Mouse (Mus musculus) G1E (cell line): ENCODE results near the gene Rgcc. TPM values are rescaled to one million over a fixed set of nuclear protein-coding genes. Genes with fewer than 3 reads are reported as not detected.

Source experiments
- ATAC-seq: 2 replicates; pipeline ENCODE4 v1.8.0; 2016; ENCODE audit warnings: mild to moderate bottlenecking; ENCODE audit not compliant: insufficient number of reproducible peaks, poor library complexity, low FRiP score, severe bottlenecking; ENCODE audit errors: extremely low read depth
- DNase-seq: peaks from one replicate; pipeline ENCODE4 v3.0.0; 2012; ENCODE audit warnings: low spot score
- H3K27me3 ChIP-seq: 2 replicates; pipeline ENCODE4 v1.6.1; 2012; ENCODE audit warnings: mild to moderate bottlenecking, low read length, inconsistent platforms; ENCODE audit not compliant: insufficient read depth
- H3K36me3 ChIP-seq: replicated peaks from 2 replicates; pipeline ENCODE3; 2012; ENCODE audit warnings: mild to moderate bottlenecking, inconsistent platforms
- H3K4me1 ChIP-seq: 2 replicates; pipeline ENCODE4 v1.6.1; 2012; ENCODE audit warnings: low read depth, low read length, inconsistent platforms, mixed read lengths; ENCODE audit not compliant: insufficient read depth
- H3K4me3 ChIP-seq: 2 replicates; pipeline ENCODE4 v1.5.1; 2012; ENCODE audit warnings: low read depth, mild to moderate bottlenecking, inconsistent platforms, low read length, moderate library complexity, mixed read lengths
- H3K9me3 ChIP-seq: replicated peaks from 2 replicates; pipeline ENCODE4 v1.6.1; 2012; ENCODE audit warnings: inconsistent platforms
- CTCF ChIP-seq: IDR thresholded peaks from 2 replicates; pipeline ENCODE4 v1.5.1; 2012; ENCODE audit warnings: low read depth, low read length, inconsistent platforms, mixed read lengths
- GATA1 ChIP-seq: IDR thresholded peaks from 2 replicates; pipeline ENCODE4 v1.6.1; 2012; ENCODE audit warnings: borderline replicate concordance, low read length, inconsistent platforms, mixed read lengths
- GATA2 ChIP-seq: IDR thresholded peaks from 2 replicates; pipeline ENCODE4 v1.6.1; 2012; ENCODE audit warnings: low read depth, low read length, inconsistent platforms, borderline replicate concordance
- POLR2AphosphoS5 ChIP-seq: IDR thresholded peaks from 2 replicates; pipeline ENCODE4 v1.6.1; 2012; ENCODE audit warnings: low read depth, low read length, inconsistent platforms; ENCODE audit not compliant: insufficient replicate concordance
- TAL1 ChIP-seq: conservative IDR thresholded peaks from 2 replicates; pipeline ENCODE4 v1.6.1; 2012; ENCODE audit warnings: low read depth, low read length, inconsistent platforms, mixed read lengths
- polyA plus RNA-seq: library from polyadenylated mRNA; stranded (reverse); fragments of >175 nt; gene quantifications from 2 replicates; pipeline ENCODE4 v1.2.3, GENCODE M21; 2012
- total RNA-seq, 2 experiments: library from RNA; stranded (forward) in 1 of 2; stranded (reverse) in 1 of 2; fragments of 200-1000 nt in 1 of 2; fragments of >200 nt in 1 of 2; fragmentation: Nextera tagmentation in 1 of 2; gene quantifications; 2 replicates each; pipeline ENCODE4 v1.2.3; 2014 to 2017

Gene Rgcc
- total and polyA plus RNA-seq, 3 experiments, result not detected

- no peak for ATAC-seq
Measured at GRCm38 (mm10) chr14:79243038-79243883, 58.2 kb downstream of the Rgcc start.

GRCm38 (mm10) chr14:79242386-79242720 lies 59.1 kb downstream of the Rgcc start:
- TF ChIP-seq TAL1, result no peak
- no peak for TF ChIP-seq POLR2AphosphoS5
- no peak for TF ChIP-seq GATA1
- no peak for TF ChIP-seq GATA2
- TF ChIP-seq CTCF, result no peak
- no peak for ATAC-seq
- Histone ChIP-seq H3K9me3 (no peaks in the 10 kb centered on the region), H3K36me3 (no peaks in the 10 kb centered on the region), H3K4me1 (no peaks in the 10 kb centered on the region), H3K4me3 (no peak overlapping the region), H3K27me3 (no peaks in the 10 kb centered on the region)
- no peak for DNase-seq

More at GRCm38 (mm10) chr14:79243038-79243883, 58.2 kb downstream of the Rgcc start:
- TF ChIP-seq POLR2AphosphoS5 (no peak), GATA1 (no peak), TAL1 (no peak), CTCF (no peak), GATA2 (no peak)
- H3K9me3 ChIP-seq, result no peaks in the 10 kb centered on the region
- H3K27me3 ChIP-seq, result no peaks in the 10 kb centered on the region
- H3K4me1 ChIP-seq, result no peaks in the 10 kb centered on the region
- DNase-seq, result no peak
- H3K4me3 ChIP-seq, result no peak overlapping the region
- no peaks in the 10 kb centered on the region for H3K36me3 ChIP-seq

- Histone ChIP-seq H3K9me3 (no peaks in the 10 kb centered on the region), H3K4me1 (no peaks in the 10 kb centered on the region), H3K4me3 (no peak overlapping the region), H3K36me3 (no peaks in the 10 kb centered on the region), H3K27me3 (no peaks in the 10 kb centered on the region)
- no peak for ATAC-seq
- TF ChIP-seq GATA2 (no peak), TAL1 (no peak), POLR2AphosphoS5 (no peak), GATA1 (no peak), CTCF (no peak)
- DNase-seq, result no peak
Measured at GRCm38 (mm10) chr14:79241656-79242385, 59.6 kb downstream of the Rgcc start.

- Histone ChIP-seq H3K4me3 (no peak overlapping the region), H3K36me3 (no peaks in the 10 kb centered on the region), H3K4me1 (no peaks in the 10 kb centered on the region), H3K9me3 (no peaks in the 10 kb centered on the region), H3K27me3 (no peaks in the 10 kb centered on the region)
- no peak for DNase-seq
- no peak for TF ChIP-seq GATA1
- TF ChIP-seq CTCF, result no peak
- TF ChIP-seq POLR2AphosphoS5, result no peak
- no peak for TF ChIP-seq TAL1
- TF ChIP-seq GATA2, result no peak
- ATAC-seq, result no peak
Measured at GRCm38 (mm10) chr14:79241057-79241570, 60.3 kb downstream of the Rgcc start.

GRCm38 (mm10) chr14:79239402-79239801 lies 62.0 kb downstream of the Rgcc start:
- ATAC-seq (no peak), DNase-seq (no peak)
- Histone ChIP-seq H3K4me3 (no peak overlapping the region), H3K4me1 (no peaks in the 10 kb centered on the region), H3K9me3 (no peaks in the 10 kb centered on the region), H3K27me3 (no peaks in the 10 kb centered on the region; the same call in 1 of the 2 replicates), H3K36me3 (no peaks in the 10 kb centered on the region)
- TF ChIP-seq GATA2 (no peak), CTCF (no peak), GATA1 (no peak), POLR2AphosphoS5 (no peak), TAL1 (no peak)

Other genes with a start within 250 kb of the Rgcc start
- not detected in 2 replicates for gene Zfp957, start 54.3 kb downstream of the Rgcc start, total RNA-seq (2014; fragmentation: Nextera tagmentation)
- gene Zfp957, start 54.3 kb downstream of the Rgcc start, total RNA-seq (2017), result not detected in 2 replicates
- not detected in 2 replicates for gene Zfp957, start 54.3 kb downstream of the Rgcc start, polyA plus RNA-seq
- 62.5 and 72.7 TPM in 2 replicates for gene Naa16, start 89.1 kb upstream of the Rgcc start, total RNA-seq (2014; fragmentation: Nextera tagmentation)
- gene Naa16, start 89.1 kb upstream of the Rgcc start, total RNA-seq (2017), result 26.2 and 29.6 TPM in 2 replicates
- 23.8 and 34.4 TPM in 2 replicates for gene Naa16, start 89.1 kb upstream of the Rgcc start, polyA plus RNA-seq
- 18.4 and 19.8 TPM in 2 replicates for gene Mtrf1, start 96.1 kb upstream of the Rgcc start, total RNA-seq (2014; fragmentation: Nextera tagmentation)
- gene Mtrf1, start 96.1 kb upstream of the Rgcc start, total RNA-seq (2017), result 22.1 and 24.9 TPM in 2 replicates
- 0.41 and 0.50 TPM in 2 replicates for gene Mtrf1, start 96.1 kb upstream of the Rgcc start, polyA plus RNA-seq
- gene Kbtbd7, start 124.9 kb upstream of the Rgcc start, total RNA-seq (2014; fragmentation: Nextera tagmentation), result 24.7 and 24.9 TPM in 2 replicates
- gene Kbtbd7, start 124.9 kb upstream of the Rgcc start, total RNA-seq (2017), result 14.5 and 17.6 TPM in 2 replicates
- 3.7 and 4.3 TPM in 2 replicates for gene Kbtbd7, start 124.9 kb upstream of the Rgcc start, polyA plus RNA-seq
- gene Kbtbd6, start 150.2 kb upstream of the Rgcc start, total RNA-seq (2014; fragmentation: Nextera tagmentation), result 0.68 and 1.2 TPM in 2 replicates
- gene Kbtbd6, start 150.2 kb upstream of the Rgcc start, total RNA-seq (2017), result 5.3 and 6.0 TPM in 2 replicates
- gene Kbtbd6, start 150.2 kb upstream of the Rgcc start, polyA plus RNA-seq, result 1.1 and 1.5 TPM in 2 replicates
- 77.0 and 79.0 TPM in 2 replicates for gene Elf1, start 179.5 kb upstream of the Rgcc start, total RNA-seq (2014; fragmentation: Nextera tagmentation)
- 127 and 141 TPM in 2 replicates for gene Elf1, start 179.5 kb upstream of the Rgcc start, total RNA-seq (2017)
- 4.7 and 6.3 TPM in 2 replicates for gene Elf1, start 179.5 kb upstream of the Rgcc start, polyA plus RNA-seq
- 82.6 and 83.6 TPM in 2 replicates for gene Wbp4, start 179.9 kb upstream of the Rgcc start, total RNA-seq (2014; fragmentation: Nextera tagmentation)
- 101 and 110 TPM in 2 replicates for gene Wbp4, start 179.9 kb upstream of the Rgcc start, total RNA-seq (2017)
- 8.8 and 9.5 TPM in 2 replicates for gene Wbp4, start 179.9 kb upstream of the Rgcc start, polyA plus RNA-seq